Comparison of ENCODE assay signal across 18 mouse cellular contexts in the genomic region with DNA sequence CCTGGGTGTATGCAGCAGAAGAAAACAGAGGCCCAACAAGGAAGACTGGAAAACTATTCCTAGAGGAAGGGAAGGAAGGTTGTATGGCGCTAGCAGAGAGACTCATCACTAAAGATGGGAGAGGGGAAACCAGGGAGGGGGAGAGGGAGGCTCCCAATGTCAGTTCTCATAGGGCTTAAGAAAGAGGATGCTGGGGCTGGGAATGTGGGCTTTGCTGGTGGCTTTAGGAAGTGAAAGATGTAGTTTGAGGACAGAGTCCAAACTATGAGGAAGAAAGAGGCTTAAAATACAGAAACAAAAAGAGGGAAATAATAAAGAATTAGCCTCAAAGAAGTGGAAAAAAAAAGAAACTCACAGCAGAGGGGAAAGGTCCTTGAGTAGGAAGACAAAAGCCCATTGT.
"Had no signal": no experiment of that assay in that cellular context is flagged by ENCODE, and none has a peak within 500 bp of the region (broad histone marks: within the 10 kb centered on the region; RNA-seq: fewer than 3 reads in every experiment).

No protein-coding gene starts in this region.

- H3K4me1 ChIP-seq: liver, embryonic 12.5 days; midbrain, embryonic 13.5 days; neural tube, embryonic 13.5 days; neural tube, embryonic 15.5 days; stomach, embryonic 15.5 days had no signal

- ATAC-seq: liver, embryonic 12.5 days; midbrain, embryonic 13.5 days; midbrain, embryonic 16.5 days had no signal

- H3K4me3 ChIP-seq: liver, embryonic 12.5 days; midbrain, embryonic 10.5 days; midbrain, embryonic 13.5 days; myocyte; neural tube, embryonic 13.5 days; neural tube, embryonic 15.5 days; stomach, embryonic 15.5 days had no signal

- H3K27me3 ChIP-seq: liver, embryonic 12.5 days; midbrain, embryonic 13.5 days; neural tube, embryonic 13.5 days; neural tube, embryonic 15.5 days; stomach, embryonic 15.5 days had no signal

- H3K9ac ChIP-seq: liver, embryonic 12.5 days; liver, embryonic 14.5 days; lung, embryonic 14.5 days; midbrain, embryonic 13.5 days; neural tube, embryonic 13.5 days; neural tube, embryonic 15.5 days; stomach, embryonic 15.5 days had no signal

- DNase-seq: lung, adult 18-20 months; lung, embryonic 14.5 days; lung, postnatal 10 days; lung, postnatal 4 days; right cerebral cortex, postnatal 14 days; thymus, adult 18-20 months; thymus, postnatal 14 days; thymus, postnatal 36 days had no signal

- H3K36me3 ChIP-seq: liver, embryonic 12.5 days; midbrain, embryonic 10.5 days; midbrain, embryonic 13.5 days; neural tube, embryonic 13.5 days; neural tube, embryonic 15.5 days; stomach, embryonic 15.5 days had no signal

- H3K27ac ChIP-seq: liver, embryonic 12.5 days; liver, embryonic 14.5 days; midbrain, embryonic 10.5 days; midbrain, embryonic 13.5 days; neural tube, embryonic 13.5 days; neural tube, embryonic 15.5 days; stomach, embryonic 15.5 days; stomach, postnatal 0 days had no signal

- H3K9me3 ChIP-seq: liver, embryonic 12.5 days; midbrain, embryonic 10.5 days; midbrain, embryonic 13.5 days; neural tube, embryonic 13.5 days; neural tube, embryonic 15.5 days; stomach, embryonic 15.5 days had no signal

- H3K4me2 ChIP-seq: liver, embryonic 12.5 days; lung, embryonic 14.5 days; midbrain, embryonic 13.5 days; neural tube, embryonic 13.5 days; neural tube, embryonic 15.5 days; stomach, embryonic 15.5 days had no signal
